Mouse (Mus musculus) hindbrain, embryonic 15.5 days (tissue): ENCODE data around the gene Gpr31b. TPM values are rescaled to one million over a fixed set of nuclear protein-coding genes. Genes with fewer than 3 reads are reported as not detected.
A peak's percentile ranks its signal among the peaks of the same experiment; 100 is the strongest.
"Not testable (repeated sequence)": the region's sequence is repeated elsewhere in the genome, so short reads cannot be mapped to it uniquely, and the experiment has no call there.

Experiments
- ATAC-seq: fragments of 200-750 bp; cut with Nextera tagmentation; 2 replicates; pipeline ENCODE4 v1.8.0; 2017; ENCODE audit warnings: low read depth, moderate number of reproducible peaks, moderate TSS enrichment; ENCODE audit not compliant: low FRiP score
- H3K27ac ChIP-seq: fragments of 300-500 bp; sonication (generic); replicated peaks from 2 replicates; pipeline ENCODE4 v1.5.1; 2015; ENCODE audit warnings: mild to moderate bottlenecking, inconsistent platforms
- H3K27me3 ChIP-seq: fragments of 300-500 bp; sonication (generic); 2 replicates; pipeline ENCODE4 v1.6.1; 2015; ENCODE audit warnings: control low read depth, inconsistent platforms
- H3K36me3 ChIP-seq: fragments of 300-500 bp; sonication (generic); 2 replicates; pipeline ENCODE4 v1.6.1; 2015; ENCODE audit warnings: control low read depth, inconsistent platforms
- H3K4me1 ChIP-seq: fragments of 300-500 bp; sonication (generic); replicated peaks from 2 replicates; pipeline ENCODE4 v1.6.1; 2015; ENCODE audit warnings: control low read depth, inconsistent platforms
- H3K4me2 ChIP-seq: fragments of 300-500 bp; sonication (generic); 2 replicates; pipeline ENCODE4 v1.6.1; 2015; ENCODE audit warnings: moderate library complexity, mild to moderate bottlenecking, inconsistent platforms
- H3K4me3 ChIP-seq: fragments of 300-500 bp; sonication (generic); 2 replicates; pipeline ENCODE4 v1.5.1; 2015; ENCODE audit warnings: mild to moderate bottlenecking, inconsistent platforms
- H3K9ac ChIP-seq: fragments of 300-500 bp; sonication (generic); 2 replicates; pipeline ENCODE4 v1.6.1; 2015; ENCODE audit warnings: inconsistent platforms
- H3K9me3 ChIP-seq: fragments of 300-500 bp; sonication (generic); 2 replicates; pipeline ENCODE4 v1.6.1; 2016; ENCODE audit warnings: control low read depth, inconsistent platforms
- WGBS: fragments of 180-500 bp; shearing (Covaris S2); methylation state at CpG from one replicate; pipeline ENCODE4 v1.1.7; 2015; 5-methylcytosine and 5-hydroxymethylcytosine counted together
- polyA plus RNA-seq: library from polyadenylated mRNA; unstranded; fragments of >200 nt; fragmentation: Nextera tagmentation; extraction: Ambion mirVana; gene quantifications from 2 replicates; pipeline ENCODE4 v1.2.1, GENCODE M21; 2015

The Gpr31b gene
- polyA plus RNA-seq, 1 experiment from 2014 or later = 0.22 TPM

DNA sequence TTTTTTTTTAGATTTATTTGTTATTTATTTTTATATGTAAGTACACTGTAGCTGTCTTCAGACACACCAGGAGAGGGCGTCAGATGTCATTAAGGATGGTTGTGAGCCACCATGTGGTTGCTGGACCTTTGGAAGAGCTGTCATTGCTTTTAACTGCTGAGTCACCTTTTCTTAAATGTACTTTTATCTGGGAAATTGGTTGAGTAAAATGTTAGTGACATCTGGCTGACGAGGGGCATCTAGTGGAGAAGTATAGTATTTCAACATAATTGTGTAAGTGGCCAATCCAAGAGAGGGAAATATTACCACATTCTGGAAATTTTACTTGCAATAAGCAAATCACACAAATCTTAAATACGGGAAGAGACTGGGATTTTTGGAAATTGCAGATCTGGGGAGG is 42.2 kb downstream of the Gpr31b start:
- H3K4me3 ChIP-seq = no peak overlapping the region
- H3K27me3 ChIP-seq = no peaks in the 10 kb centered on the region
- 44% methylated on average over 3 of the region's 3 CpGs for WGBS
- no peaks in the 10 kb centered on the region for H3K9me3 ChIP-seq
- no peak overlapping the region for H3K9ac ChIP-seq
- peaks cover 37% of the 10 kb centered on the region for H3K36me3 ChIP-seq
- H3K27ac ChIP-seq = no peak overlapping the region
- H3K4me2 ChIP-seq = peak overlapping the region; percentile 91
- ATAC-seq = no peak
- H3K4me1 ChIP-seq = peaks cover 18% of the 10 kb centered on the region

DNA sequence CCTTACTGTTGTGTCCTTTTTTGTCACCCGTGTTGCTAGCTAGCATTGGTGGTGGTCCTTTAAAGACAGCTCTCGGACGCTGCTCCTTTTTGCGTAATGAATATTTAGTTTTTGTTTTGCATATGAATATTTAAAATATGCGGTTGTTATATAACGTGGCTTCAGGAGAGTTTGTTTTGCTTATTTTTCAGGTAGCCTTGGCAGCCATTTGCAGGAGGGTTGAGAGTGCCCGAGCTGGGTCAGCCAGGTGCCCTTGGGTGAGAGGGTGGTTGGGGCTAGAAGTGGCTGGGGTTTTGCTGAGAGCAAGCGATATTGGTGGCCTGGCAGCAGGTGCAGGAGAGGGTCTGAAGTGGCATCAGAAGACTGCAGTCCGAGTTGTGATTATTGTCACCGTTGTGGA is 43.6 kb downstream of the Gpr31b start:
- Histone ChIP-seq H3K27me3 (no peaks in the 10 kb centered on the region), H3K4me1 (peaks cover 18% of the 10 kb centered on the region), H3K36me3 (peaks cover 25% of the 10 kb centered on the region), H3K27ac (peak overlapping the region; percentile 90), H3K4me2 (peak overlapping the region; percentile 91), H3K9ac (peak overlapping the region; percentile 80), H3K4me3 (peak overlapping the region; percentile 77), H3K9me3 (no peaks in the 10 kb centered on the region)
- ATAC-seq = no peak; the same call in 1 of the 2 replicates
- 1% methylated on average over 10 of the region's 10 CpGs for WGBS

DNA sequence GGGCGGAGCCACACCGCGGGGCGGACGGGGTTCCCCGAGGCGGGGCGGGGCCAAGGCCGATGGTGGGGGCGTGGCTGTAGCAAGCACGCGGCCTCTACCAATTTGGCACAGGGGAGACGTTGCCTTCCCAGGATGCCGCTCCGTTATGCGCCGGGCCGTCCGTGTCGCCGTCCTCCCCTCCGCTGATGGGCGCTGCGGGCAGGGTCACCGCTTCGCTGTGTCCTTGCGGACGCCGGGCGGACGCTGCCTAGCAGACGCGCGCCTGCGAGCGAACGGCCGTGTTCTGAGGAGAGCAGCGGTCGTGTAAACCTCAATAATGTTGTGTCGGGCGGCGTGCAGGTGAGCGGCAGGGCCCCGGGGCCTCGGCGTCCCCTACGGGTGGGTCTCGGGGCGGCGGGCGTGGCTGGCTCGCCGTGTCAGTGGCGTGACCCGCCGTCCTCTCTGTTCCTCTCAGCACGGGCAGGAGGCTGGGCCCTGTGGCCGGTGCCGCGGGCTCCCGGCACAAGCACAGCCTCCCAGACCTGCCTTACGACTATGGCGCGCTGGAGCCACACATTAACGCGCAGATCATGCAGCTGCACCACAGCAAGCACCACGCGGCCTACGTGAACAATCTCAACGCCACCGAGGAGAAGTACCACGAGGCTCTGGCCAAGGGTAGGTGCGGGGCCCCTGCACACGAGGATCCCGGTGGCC is 44.2 kb downstream of the Gpr31b start:
- WGBS = under 1% methylated on average over 76 of the region's 76 CpGs
- Histone ChIP-seq H3K4me3 (peak overlapping the region; percentile 77), H3K27me3 (no peaks in the 10 kb centered on the region), H3K4me2 (peak overlapping the region; percentile 91), H3K4me1 (peaks cover 18% of the 10 kb centered on the region), H3K9me3 (no peaks in the 10 kb centered on the region), H3K9ac (peak overlapping the region; percentile 80), H3K36me3 (peaks cover 18% of the 10 kb centered on the region), H3K27ac (peak overlapping the region; percentile 90)
- ATAC-seq = peak; percentile 97

DNA sequence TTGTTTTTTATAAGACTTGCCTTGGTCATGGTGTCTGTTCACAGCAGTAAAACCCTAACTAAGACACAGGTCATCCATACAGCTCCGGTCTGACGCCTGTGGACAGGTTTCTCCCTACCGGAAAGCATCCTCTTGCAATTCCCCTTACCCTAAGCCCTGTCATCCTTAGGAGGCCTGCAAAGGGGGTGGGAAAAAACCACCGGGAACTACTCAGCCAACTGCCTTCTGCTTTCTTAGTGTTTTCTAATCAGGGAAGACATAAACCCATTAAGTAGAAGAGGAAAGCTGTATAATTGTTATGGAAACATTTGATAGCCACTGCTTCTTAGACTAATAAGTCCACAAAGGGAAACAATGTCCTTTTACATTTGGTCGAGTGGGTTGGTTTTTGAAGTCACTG is 45.1 kb downstream of the Gpr31b start:
- H3K9me3 ChIP-seq = no peaks in the 10 kb centered on the region
- peak overlapping the region; percentile 91 for H3K4me2 ChIP-seq
- peak overlapping the region; percentile 80; the same call in 1 of the 2 replicates for H3K9ac ChIP-seq
- peak overlapping the region; percentile 77 for H3K4me3 ChIP-seq
- ATAC-seq = no peak
- peak overlapping the region; percentile 90; the same call in 1 of the 2 replicates for H3K27ac ChIP-seq
- H3K4me1 ChIP-seq = peaks cover 18% of the 10 kb centered on the region
- peaks cover 9% of the 10 kb centered on the region for H3K36me3 ChIP-seq
- WGBS = 58% methylated on average over 5 of the region's 5 CpGs
- no peaks in the 10 kb centered on the region for H3K27me3 ChIP-seq

DNA sequence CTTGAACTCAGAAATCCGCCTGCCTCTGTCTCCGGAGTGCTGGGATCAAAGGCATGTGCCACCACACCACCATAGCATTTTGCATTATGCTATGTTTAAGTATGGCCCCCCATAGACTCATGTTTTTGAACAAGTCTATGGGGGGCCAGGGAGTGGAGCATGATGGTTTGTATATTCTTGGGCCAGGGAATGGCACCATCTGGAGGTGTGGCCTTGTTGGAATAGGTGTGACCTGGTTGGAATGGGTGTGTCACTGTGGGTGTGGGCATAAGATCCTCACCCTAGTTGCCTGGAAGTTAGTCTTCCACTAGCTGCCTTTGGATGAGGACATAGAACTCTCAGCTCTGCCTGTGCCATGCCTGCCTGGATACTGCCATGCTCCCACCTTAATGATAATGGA is 45.5 kb downstream of the Gpr31b start, which contains the start of gene Sod2:
Sod2 (plus strand) TSS at position 301 of the 400 bp plus-strand sequence.
- Histone ChIP-seq H3K4me1 (peaks cover 18% of the 10 kb centered on the region), H3K9ac (peak within 1 kb of the TSS; percentile 80), H3K4me3 (peak within 1 kb of the TSS; percentile 77), H3K27ac (peak within 1 kb of the TSS; percentile 90), H3K4me2 (peak within 1 kb of the TSS; percentile 91)
- not testable (repeated sequence) for H3K9me3 ChIP-seq, H3K27me3 ChIP-seq, ATAC-seq, H3K36me3 ChIP-seq
- 93% methylated on average over 2 of the region's 2 CpGs for WGBS

DNA sequence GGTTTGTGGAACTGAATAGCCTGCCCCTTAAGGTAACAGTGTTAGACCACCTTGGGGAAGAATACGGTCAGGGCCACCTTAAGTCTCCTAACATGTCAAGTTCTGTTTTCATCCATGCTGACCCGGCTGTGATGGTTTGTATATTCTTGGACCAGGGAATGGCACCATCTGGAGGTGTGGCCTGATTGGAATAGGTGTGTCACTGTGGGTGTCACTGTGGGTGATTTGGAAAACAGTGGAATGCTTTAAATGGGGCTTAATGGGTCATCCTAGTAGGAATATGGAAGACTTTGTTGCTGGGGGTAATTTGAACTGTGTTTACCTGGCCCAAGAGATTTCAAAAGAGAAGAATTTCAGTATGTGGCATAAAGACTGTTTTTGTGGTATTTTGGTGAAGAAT is 47.7 kb downstream of the Gpr31b start:
- not testable (repeated sequence) for H3K9me3 ChIP-seq, H3K27ac ChIP-seq, ATAC-seq, H3K4me2 ChIP-seq, H3K36me3 ChIP-seq, H3K9ac ChIP-seq, H3K4me1 ChIP-seq, H3K27me3 ChIP-seq, H3K4me3 ChIP-seq
- 79% methylated on average over 2 of the region's 2 CpGs for WGBS

DNA sequence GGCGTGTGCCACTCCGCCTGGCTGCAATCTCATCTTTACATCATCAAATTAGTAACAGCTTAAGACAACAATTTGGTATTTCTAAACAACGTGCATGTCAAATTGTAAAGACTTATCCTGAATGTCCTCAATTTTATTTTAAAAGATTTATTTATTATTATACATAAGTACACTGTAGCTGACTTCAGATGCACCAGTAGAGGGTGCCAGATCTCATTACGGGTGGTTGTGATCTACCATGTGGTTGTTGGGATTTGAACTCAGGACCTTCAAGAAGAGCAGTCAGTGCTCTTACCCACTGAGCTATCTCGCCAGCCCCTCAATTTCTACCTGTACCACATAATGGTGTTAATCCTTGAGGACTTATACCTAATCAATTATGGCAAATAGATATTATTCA is 49.9 kb downstream of the Gpr31b start:
- H3K9ac ChIP-seq, H3K27me3 ChIP-seq, H3K4me2 ChIP-seq, H3K36me3 ChIP-seq, H3K4me1 ChIP-seq, H3K4me3 ChIP-seq, ATAC-seq, H3K27ac ChIP-seq, H3K9me3 ChIP-seq: not testable (repeated sequence)
- 91% methylated on average over 5 of the region's 5 CpGs for WGBS

Other genes starting within 250 kb of the Gpr31b start
- 0.12 TPM in 1 of 2 replicates, not detected in the other for gene Mas1, start 184.2 kb downstream of the Gpr31b start, polyA plus RNA-seq
- gene Mrgprh, start 176.3 kb downstream of the Gpr31b start, polyA plus RNA-seq = not detected in 2 replicates
- gene Pnldc1, start 142.1 kb downstream of the Gpr31b start, polyA plus RNA-seq = 1.7 and 2.5 TPM in 2 replicates
- gene Tcp1, start 136.6 kb downstream of the Gpr31b start, polyA plus RNA-seq = 324 and 343 TPM in 2 replicates
- gene Mrpl18, start 136.0 kb downstream of the Gpr31b start, polyA plus RNA-seq = 118 and 125 TPM in 2 replicates
- 0.39 and 1.2 TPM in 2 replicates for gene Acat3, start 111.7 kb downstream of the Gpr31b start, polyA plus RNA-seq
- 331 and 333 TPM in 2 replicates for gene Acat2, start 91.5 kb downstream of the Gpr31b start, polyA plus RNA-seq
- 123 and 124 TPM in 2 replicates for gene Wtap, start 58.1 kb downstream of the Gpr31b start, polyA plus RNA-seq
- 134 and 143 TPM in 2 replicates for gene Sod2, start 45.5 kb downstream of the Gpr31b start, polyA plus RNA-seq
- 0.10 and 0.21 TPM in 2 replicates for gene Tcp10b, start 8.8 kb upstream of the Gpr31b start, polyA plus RNA-seq
- gene Unc93a, start 79.5 kb upstream of the Gpr31b start, polyA plus RNA-seq = 0.08 TPM in 1 of 2 replicates, not detected in the other
- gene Smok2a, start 168.9 kb upstream of the Gpr31b start, polyA plus RNA-seq = not detected in 2 replicates
- gene Smok2b, start 178.0 kb upstream of the Gpr31b start, polyA plus RNA-seq = not detected in 2 replicates